Mouse (Mus musculus) megakaryocyte, embryonic 14.5 days (primary cell): ENCODE results near the gene Exoc5.

ENCODE experiments used
- FLI1 ChIP-seq: IDR thresholded peaks from 2 replicates; pipeline ENCODE4 v1.6.1; 2012; ENCODE audit warnings: low read length, inconsistent platforms, mixed read lengths
- GATA1 ChIP-seq: IDR thresholded peaks from 3 replicates; pipeline ENCODE4 v1.6.1; 2012; ENCODE audit warnings: mixed read lengths, low read length, inconsistent platforms, borderline replicate concordance

GRCm38 (mm10) chr14:49088155-49089048, 21.9 kb upstream of the Exoc5 start:
- TF ChIP-seq GATA1 (no peak), FLI1 (no peak)
